ENCODE assay signal across 22 mouse cellular contexts in genomic region chr5:65888102-65888501, GRCm38 (mm10). TPM values are rescaled to one million over a fixed set of nuclear protein-coding genes. Genes with fewer than 3 reads are reported as not detected.
"Had no signal": no experiment of that assay in that cellular context is flagged by ENCODE, and none has a peak within 500 bp of the region (broad histone marks: within the 10 kb centered on the region; RNA-seq: fewer than 3 reads in every experiment).

No protein-coding gene starts in this region.

- H3K4me1 ChIP-seq: neural tube, embryonic 12.5 days had no signal

- H3K36me3 ChIP-seq: limb, embryonic 13.5 days; midbrain, embryonic 10.5 days; neural tube, embryonic 12.5 days had no signal

- DNase-seq: kidney, adult 9 months; kidney, postnatal 36 days; left cerebral cortex, postnatal 4 days; lung, adult 18-20 months; lung, postnatal 36 days; midbrain, embryonic 14.5 days; thymus, postnatal 14 days had no signal

- H3K27me3 ChIP-seq: limb, embryonic 13.5 days; neural tube, embryonic 12.5 days had no signal

- ATAC-seq: lung, postnatal 0 days had no signal

- H3K9me3 ChIP-seq: limb, embryonic 13.5 days; midbrain, embryonic 10.5 days; neural tube, embryonic 12.5 days had no signal

- H3K9ac ChIP-seq: limb, embryonic 13.5 days; liver, embryonic 14.5 days; neural tube, embryonic 12.5 days had no signal

- H3K4me3 ChIP-seq: limb, embryonic 13.5 days; midbrain, embryonic 10.5 days; myocyte; neural tube, embryonic 12.5 days had no signal

- H3K4me2 ChIP-seq: limb, embryonic 13.5 days; neural tube, embryonic 12.5 days had no signal

- H3K27ac ChIP-seq: kidney, postnatal 0 days; limb, embryonic 13.5 days; liver, embryonic 14.5 days; midbrain, embryonic 10.5 days; neural tube, embryonic 12.5 days had no signal

RNA-seq across cellular contexts. Expression of gene Chrna9, which starts 46.6 kb away (rescaled TPM):
- total RNA-seq: layer of hippocampus, adult 8-10 months; layer of hippocampus, postnatal 14 days; left cerebral cortex, adult 18-20 months; left cerebral cortex, postnatal 10 days; left cerebral cortex, postnatal 4 days; liver, adult 2 months; megakaryocyte, adult 5-6 weeks; neutrophil, adult 5-6 weeks had no signal
- polyA plus RNA-seq: liver, adult 2 months; liver, embryonic 14.5 days; lung, postnatal 0 days; midbrain, embryonic 14.5 days; myocyte; neural tube, embryonic 12.5 days; urinary bladder, adult 2 months had no signal
